In genomic region chr5:129225810-129226450, GRCm38 (mm10) we compare ENCODE assay signal across 10 mouse cellular contexts.
DNase-seq lines count a peak whose midpoint lies in the region; ATAC-seq and TF ChIP-seq lines count a peak whose summit lies in the region.
"Had no signal": no experiment of that assay in that cellular context is flagged by ENCODE, and none has a peak within 500 bp of the region (broad histone marks: within the 10 kb centered on the region; RNA-seq: fewer than 3 reads in every experiment).

No protein-coding gene starts in this region.

- H3K36me3 ChIP-seq in heart, embryonic 16.5 days (ENCODE audit: control insufficient read depth, insufficient read depth): no peaks in the 10 kb centered on the region
- no peaks in the 10 kb centered on the region for H3K36me3 ChIP-seq in hindbrain, embryonic 13.5 days
- H3K36me3 ChIP-seq in neural tube, embryonic 14.5 days (ENCODE audit: control insufficient read depth, insufficient read depth, low read length): no peaks in the 10 kb centered on the region
- no peaks in the 10 kb centered on the region for H3K36me3 ChIP-seq in lung, postnatal 0 days (ENCODE audit: insufficient read depth, low read length)

- H3K27me3 ChIP-seq in heart, embryonic 16.5 days (ENCODE audit: control insufficient read depth, insufficient read depth, low read length): peaks cover 4% of the 10 kb centered on the region; the same call in 1 of the 2 replicates
- H3K27me3 ChIP-seq in hindbrain, embryonic 13.5 days: no peaks in the 10 kb centered on the region
- no peaks in the 10 kb centered on the region for H3K27me3 ChIP-seq in neural tube, embryonic 14.5 days (ENCODE audit: control insufficient read depth, insufficient read depth, low read length)
- no peaks in the 10 kb centered on the region for H3K27me3 ChIP-seq in lung, postnatal 0 days (replicated peaks; ENCODE audit: insufficient read depth, low read length)

- 54% methylated on average over 33 of the region's 33 CpGs for WGBS in heart, embryonic 16.5 days
- 52% methylated on average over 33 of the region's 33 CpGs for WGBS in hindbrain, embryonic 13.5 days
- 57% methylated on average over 33 of the region's 33 CpGs for WGBS in neural tube, embryonic 14.5 days
- WGBS in lung, postnatal 0 days: 69% methylated on average over 33 of the region's 33 CpGs

- intact Hi-C loops in heart, postnatal 25 days (cut with DNase I): no loop called here

- no peaks in the 10 kb centered on the region for H3K9me3 ChIP-seq in heart, embryonic 16.5 days (replicated peaks; ENCODE audit: control insufficient read depth, low read length)
- H3K9me3 ChIP-seq in hindbrain, embryonic 13.5 days: no peaks in the 10 kb centered on the region
- no peaks in the 10 kb centered on the region for H3K9me3 ChIP-seq in neural tube, embryonic 14.5 days (ENCODE audit: control insufficient read depth, low read length)
- no peaks in the 10 kb centered on the region for H3K9me3 ChIP-seq in lung, postnatal 0 days (ENCODE audit: low read length)

- peak; percentile 10 for DNase-seq in cerebellum, adult 11-12 months
- no peak for DNase-seq in cerebellum, postnatal 14 days
- no peak for DNase-seq in heart, postnatal 25 days (ENCODE audit: low spot score)
- no peak for DNase-seq in lung, postnatal 0 days (ENCODE audit: low spot score)
- no peak for DNase-seq in layer of hippocampus, adult 18-20 months (ENCODE audit: low spot score in 2 of 2)
- DNase-seq: layer of hippocampus, adult 9-11 months had no signal

- no peak for TF ChIP-seq CTCF in lung, postnatal 0 days (IDR thresholded peaks at IDR 0.05)

- no peak for TF ChIP-seq EP300 in lung, postnatal 0 days (IDR thresholded peaks at IDR 0.05)

- no peak for ATAC-seq in heart, embryonic 16.5 days (replicated peaks; ENCODE audit: extremely low read depth, insufficient read depth, low FRiP score)
- ATAC-seq in hindbrain, embryonic 13.5 days (ENCODE audit: low FRiP score): peak; percentile 36; the same call in 1 of the 2 replicates
- ATAC-seq in neural tube, embryonic 14.5 days (ENCODE audit: low read depth): 0 out of 2 replicates have a peak, but pooled peaks have one; percentile 44
- ATAC-seq in lung, postnatal 0 days: no peak
- ATAC-seq: intestine, postnatal 0 days had no signal

- H3K4me1 ChIP-seq in heart, embryonic 16.5 days (ENCODE audit: control insufficient read depth, insufficient read depth, low read length): no peaks in the 10 kb centered on the region
- H3K4me1 ChIP-seq in hindbrain, embryonic 13.5 days (replicated peaks): peaks cover 17% of the 10 kb centered on the region
- H3K4me1 ChIP-seq in neural tube, embryonic 14.5 days (ENCODE audit: control insufficient read depth, insufficient read depth, low read length): no peaks in the 10 kb centered on the region
- H3K4me1 ChIP-seq in lung, postnatal 0 days (ENCODE audit: insufficient read depth, low read depth, low read length): no peaks in the 10 kb centered on the region

- no peak overlapping the region for H3K27ac ChIP-seq in heart, embryonic 16.5 days (ENCODE audit: low read length)
- peak overlapping the region; percentile 66; the same call in 1 of the 2 replicates for H3K27ac ChIP-seq in hindbrain, embryonic 13.5 days
- no peak overlapping the region for H3K27ac ChIP-seq in neural tube, embryonic 14.5 days (ENCODE audit: low read depth, low read length)
- H3K27ac ChIP-seq in lung, postnatal 0 days (ENCODE audit: low read length): no peak overlapping the region

- H3K9ac ChIP-seq in heart, embryonic 16.5 days (ENCODE audit: low read length): no peak overlapping the region
- 0 out of 2 replicates have a peak overlapping the region, but pooled peaks have one; percentile 29 for H3K9ac ChIP-seq in hindbrain, embryonic 13.5 days
- H3K9ac ChIP-seq in neural tube, embryonic 14.5 days (replicated peaks; ENCODE audit: low read depth, low read length): no peak overlapping the region
- H3K9ac ChIP-seq in lung, postnatal 0 days (replicated peaks; ENCODE audit: low read depth): no peak overlapping the region

- H3K4me2 ChIP-seq in heart, embryonic 16.5 days (ENCODE audit: low read depth, low read length): peak overlapping the region; percentile 36; the same call in 1 of the 2 replicates
- peak overlapping the region; percentile 32 for H3K4me2 ChIP-seq in hindbrain, embryonic 13.5 days
- H3K4me2 ChIP-seq in neural tube, embryonic 14.5 days (ENCODE audit: low read depth, low read length): no peak overlapping the region
- H3K4me2 ChIP-seq in lung, postnatal 0 days (replicated peaks; ENCODE audit: low read depth, low read length): no peak overlapping the region

- no peak overlapping the region for H3K4me3 ChIP-seq in heart, embryonic 16.5 days (ENCODE audit: low read length)
- no peak overlapping the region for H3K4me3 ChIP-seq in hindbrain, embryonic 13.5 days
- no peak overlapping the region for H3K4me3 ChIP-seq in neural tube, embryonic 14.5 days (ENCODE audit: low read depth, low read length)
- no peak overlapping the region for H3K4me3 ChIP-seq in lung, postnatal 0 days (ENCODE audit: low read depth, low read length)

Comparison
In these comparisons a context has a peak if more than half of its experiments do, and no peak if none do; other contexts are left out.
1. ATAC-seq: peak in hindbrain, embryonic 13.5 days (single experiment) and neural tube, embryonic 14.5 days (single experiment); none in heart, embryonic 16.5 days (single experiment) and lung, postnatal 0 days (single experiment).
2. H3K4me2 ChIP-seq: peak in heart, embryonic 16.5 days (single experiment) and hindbrain, embryonic 13.5 days (single experiment); none in neural tube, embryonic 14.5 days (single experiment) and lung, postnatal 0 days (single experiment).